Mouse (Mus musculus): ENCODE measurements at regions not wholly inside any gene's neighbourhood (a gene's known extent, or its start where the extent isn't known, plus 50 kb on each side); places are given as distances from the start of the nearest gene placed in this dataset.

DNA sequence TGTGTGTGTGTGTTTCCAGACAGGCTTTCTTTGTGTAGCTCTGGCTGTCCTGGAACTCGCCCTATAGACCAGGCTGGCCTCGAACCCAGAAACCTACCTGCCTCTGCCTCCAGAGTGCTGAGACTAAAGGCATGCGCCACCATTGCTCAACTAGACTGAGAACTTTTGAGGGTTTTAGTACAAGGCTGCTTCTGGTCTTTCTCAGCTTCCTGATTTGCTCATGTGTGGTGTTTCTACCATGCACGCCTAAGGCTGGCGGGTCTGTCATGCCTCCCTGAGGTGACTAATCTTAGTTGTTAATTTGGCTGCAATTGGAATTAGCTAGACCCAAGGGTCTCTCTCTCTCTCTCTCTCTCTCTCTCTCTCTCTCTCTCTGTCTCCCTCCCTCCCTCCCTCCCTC is 61.2 kb upstream of the Cux1 start:
- Histone ChIP-seq H3K27ac (no peak overlapping the region), H3K4me2 (no peak overlapping the region), H3K4me1 (no peaks in the 10 kb centered on the region; the same call in 1 of the 2 replicates), H3K36me3 (replicated peaks) (no peaks in the 10 kb centered on the region), H3K9me3 (no peaks in the 10 kb centered on the region), H3K27me3 (replicated peaks) (0 out of 2 replicates have a peak, but pooled peaks cover 6% of the 10 kb centered on the region), H3K4me3 (no peak overlapping the region), H3K9ac (no peak overlapping the region)
- 82% methylated on average over 5 of the region's 5 CpGs for WGBS
- ATAC-seq (replicated peaks), result no peak

- H3K9ac ChIP-seq, result no peak overlapping the region
- no peak for ATAC-seq (replicated peaks)
- WGBS, result 91% methylated on average over 5 of the region's 5 CpGs
- H3K4me1 ChIP-seq, result no peaks in the 10 kb centered on the region
- H3K36me3 ChIP-seq (replicated peaks), result no peaks in the 10 kb centered on the region
- no peak overlapping the region for H3K27ac ChIP-seq
- no peak overlapping the region for H3K4me3 ChIP-seq
- no peaks in the 10 kb centered on the region for H3K27me3 ChIP-seq (replicated peaks)
- H3K4me2 ChIP-seq, result no peak overlapping the region
- H3K9me3 ChIP-seq, result no peaks in the 10 kb centered on the region
These were observed 60.7 kb upstream of the Myl10 start for GRCm38 (mm10) chr5:136632286-136632685.

- Histone ChIP-seq H3K36me3 (replicated peaks) (no peaks in the 10 kb centered on the region), H3K4me2 (no peak overlapping the region)
- WGBS, result 61% methylated on average over 6 of the region's 6 CpGs
These were observed 59.0 kb upstream of the Myl10 start for GRCm38 (mm10) chr5:136633901-136634300.

GRCm38 (mm10) chr5:136635119-136635518 is 57.8 kb upstream of the Myl10 start:
- Histone ChIP-seq H3K9me3 (no peaks in the 10 kb centered on the region), H3K36me3 (replicated peaks) (no peaks in the 10 kb centered on the region), H3K4me3 (no peak overlapping the region), H3K4me2 (no peak overlapping the region), H3K27me3 (replicated peaks) (no peaks in the 10 kb centered on the region), H3K4me1 (no peaks in the 10 kb centered on the region), H3K27ac (no peak overlapping the region), H3K9ac (no peak overlapping the region)
- WGBS, result 90% methylated on average over 2 of the region's 2 CpGs
- ATAC-seq (replicated peaks), result no peak

More at GRCm38 (mm10) chr5:136633901-136634300, 59.0 kb upstream of the Myl10 start:
- Histone ChIP-seq H3K9me3 (no peaks in the 10 kb centered on the region), H3K27ac (no peak overlapping the region), H3K4me1 (no peaks in the 10 kb centered on the region), H3K9ac (no peak overlapping the region), H3K27me3 (replicated peaks) (no peaks in the 10 kb centered on the region), H3K4me3 (no peak overlapping the region)
- ATAC-seq (replicated peaks), result no peak

DNA sequence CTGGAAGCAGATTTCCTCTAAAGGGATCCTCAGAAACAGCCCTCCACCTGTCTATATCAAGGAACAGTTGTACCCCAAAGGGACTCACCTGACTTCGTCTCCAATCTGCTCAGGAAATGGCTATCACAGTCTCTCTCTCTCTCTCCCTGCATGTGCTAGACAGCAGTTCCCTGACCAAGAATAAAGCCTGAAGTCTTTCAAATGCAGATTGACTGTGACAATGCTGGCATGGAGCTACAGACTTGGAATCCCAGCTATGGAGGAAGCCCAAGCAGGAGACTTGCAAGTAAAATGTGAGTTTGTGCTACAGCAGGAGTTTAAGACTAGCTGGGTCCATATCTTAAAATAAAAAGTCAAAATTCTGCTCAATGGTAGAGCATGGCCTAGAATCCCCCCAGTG is 56.5 kb upstream of the Myl10 start:
- H3K27ac ChIP-seq, result no peak overlapping the region
- H3K4me3 ChIP-seq, result no peak overlapping the region
- H3K9me3 ChIP-seq, result no peaks in the 10 kb centered on the region
- no peaks in the 10 kb centered on the region for H3K27me3 ChIP-seq (replicated peaks)
- no peaks in the 10 kb centered on the region for H3K36me3 ChIP-seq (replicated peaks)
- ATAC-seq (replicated peaks), result no peak
- WGBS, result 50% methylated on average over 1 of the region's 1 CpGs
- H3K4me2 ChIP-seq, result no peak overlapping the region
- no peak overlapping the region for H3K9ac ChIP-seq
- H3K4me1 ChIP-seq, result no peaks in the 10 kb centered on the region

DNA sequence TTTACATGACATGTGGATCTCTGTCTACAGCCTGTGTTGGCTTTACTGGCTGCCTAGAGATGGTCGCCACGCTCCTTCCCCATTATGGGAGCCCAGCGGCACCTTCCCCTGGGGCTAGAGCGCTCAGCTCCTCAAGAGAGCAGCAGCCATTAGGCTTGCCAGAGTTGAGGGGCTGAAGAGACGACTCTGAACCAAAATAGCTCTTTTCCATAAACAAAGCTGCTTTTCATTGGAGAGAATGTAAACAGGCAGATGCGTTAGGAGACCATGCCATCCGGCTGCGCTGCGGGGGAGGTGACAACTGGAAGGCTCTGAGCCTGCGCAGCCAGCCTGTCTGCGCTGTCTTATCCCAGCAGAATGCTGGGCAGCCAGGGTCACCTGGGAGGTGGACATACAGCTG is 55.1 kb upstream of the Myl10 start:
- Histone ChIP-seq H3K4me3 (no peak overlapping the region), H3K9ac (no peak overlapping the region), H3K36me3 (replicated peaks) (no peaks in the 10 kb centered on the region), H3K4me1 (no peaks in the 10 kb centered on the region), H3K9me3 (no peaks in the 10 kb centered on the region), H3K27me3 (replicated peaks) (no peaks in the 10 kb centered on the region), H3K4me2 (no peak overlapping the region), H3K27ac (no peak overlapping the region)
- 66% methylated on average over 11 of the region's 11 CpGs for WGBS
- ATAC-seq (replicated peaks), result no peak

GRCm38 (mm10) chr5:136640871-136641619 is 51.9 kb upstream of the Myl10 start:
- Histone ChIP-seq H3K9ac (no peak overlapping the region), H3K4me3 (no peak overlapping the region), H3K9me3 (no peaks in the 10 kb centered on the region), H3K27ac (no peak overlapping the region), H3K36me3 (replicated peaks) (no peaks in the 10 kb centered on the region), H3K4me2 (no peak overlapping the region), H3K27me3 (replicated peaks) (no peaks in the 10 kb centered on the region), H3K4me1 (no peaks in the 10 kb centered on the region)
- no peak for ATAC-seq (replicated peaks)
- 90% methylated on average over 4 of the region's 5 CpGs for WGBS

- WGBS, result 85% methylated on average over 13 of the region's 13 CpGs
- ATAC-seq (replicated peaks), result no peak
- H3K27ac ChIP-seq, result no peak overlapping the region
These were observed 50.7 kb upstream of the Myl10 start for GRCm38 (mm10) chr5:136642208-136642607.

More at GRCm38 (mm10) chr5:136642208-136642607, 50.7 kb upstream of the Myl10 start:
- Histone ChIP-seq H3K4me2 (no peak overlapping the region), H3K9ac (no peak overlapping the region), H3K27me3 (replicated peaks) (no peaks in the 10 kb centered on the region), H3K36me3 (replicated peaks) (no peaks in the 10 kb centered on the region), H3K9me3 (no peaks in the 10 kb centered on the region), H3K4me1 (no peaks in the 10 kb centered on the region), H3K4me3 (no peak overlapping the region)
